Comparison of ENCODE assay signal across 1 mouse cellular context in genomic region chr15:80083276-80083731, GRCm38 (mm10).
A peak's percentile ranks its signal among the peaks of the same experiment; 100 is the strongest.
TF ChIP-seq lines count a peak whose summit lies in the region.

No protein-coding gene starts in this region.

TF ChIP-seq in CH12.LX, 34 proteins besides CTCF, POLR2A, EP300 and RAD21:
- TF ChIP-seq RCOR1 (conservative IDR thresholded peaks at IDR 0.05; ENCODE audit: low read depth, low read length) (0 out of 2 replicates have a peak, but pooled peaks have one; percentile 62), KAT2A (IDR thresholded peaks at IDR 0.05; ENCODE audit: insufficient replicate concordance, low read length) (peak; percentile 91; the same call in 1 of the 2 replicates), NELFE (IDR thresholded peaks at IDR 0.05; ENCODE audit: low read depth, low read length) (peak; percentile 100), JUN (IDR thresholded peaks at IDR 0.05; ENCODE audit: insufficient read depth, low read depth, low read length) (no peak; the same call in 1 of the 2 replicates), MYC (IDR thresholded peaks at IDR 0.05; ENCODE audit: low read depth, low read length) (peak; percentile 92; the same call in 1 of the 2 replicates), MEF2A (IDR thresholded peaks at IDR 0.05; ENCODE audit: borderline replicate concordance, low read depth, low read length) (peak; percentile 86), BHLHE40 (IDR thresholded peaks at IDR 0.05; ENCODE audit: low read depth, low read length) (peak; percentile 68), ZC3H11A (IDR thresholded peaks at IDR 0.05; ENCODE audit: low read depth, low read length) (no peak), TBP (conservative IDR thresholded peaks at IDR 0.05; ENCODE audit: low read depth, low read length) (peak; percentile 99), UBTF (IDR thresholded peaks at IDR 0.05; ENCODE audit: low read depth, low read length) (no peak), ZMIZ1 (IDR thresholded peaks at IDR 0.05; ENCODE audit: low read depth, low read length) (peak; percentile 100), USF1 (IDR thresholded peaks at IDR 0.05; ENCODE audit: low read depth, low read length) (no peak), USF2 (conservative IDR thresholded peaks at IDR 0.05; ENCODE audit: low read depth, low read length) (no peak), MAFK (IDR thresholded peaks at IDR 0.05; ENCODE audit: insufficient replicate concordance, low read length) (peak; percentile 40; the same call in 1 of the 2 replicates), E2F4 (IDR thresholded peaks at IDR 0.05; ENCODE audit: insufficient replicate concordance, low read depth, low read length) (peak; percentile 100), GABPA (IDR thresholded peaks at IDR 0.05; ENCODE audit: insufficient replicate concordance, low read depth, low read length) (peak; percentile 28; the same call in 1 of the 2 replicates), HCFC1 (IDR thresholded peaks at IDR 0.05; ENCODE audit: low read depth, low read length) (peak; percentile 90), ETS1 (conservative IDR thresholded peaks at IDR 0.05; ENCODE audit: low read depth, low read length) (no peak; the same call in 1 of the 2 replicates), TCF12 (IDR thresholded peaks at IDR 0.05; ENCODE audit: low read depth, low read length) (peak; percentile 98), MAZ (IDR thresholded peaks at IDR 0.05; ENCODE audit: low read depth, low read length) (no peak; the same call in 1 of the 2 replicates), IRF4 (IDR thresholded peaks at IDR 0.05; ENCODE audit: low read depth, low read length) (peak; percentile 61; the same call in 1 of the 2 replicates), SMC3 (IDR thresholded peaks at IDR 0.05; ENCODE audit: low read depth, low read length) (no peak), JUND (conservative IDR thresholded peaks at IDR 0.05; ENCODE audit: low read depth, low read length) (peak; percentile 66; the same call in 1 of the 2 replicates), NRF1 (IDR thresholded peaks at IDR 0.05; ENCODE audit: low read depth, low read length) (peak; percentile 58), CHD1 (IDR thresholded peaks at IDR 0.05; ENCODE audit: low read depth, low read length) (no peak; the same call in 1 of the 2 replicates), ZNF384 (IDR thresholded peaks at IDR 0.05; ENCODE audit: low read depth, low read length) (no peak), PAX5 (IDR thresholded peaks at IDR 0.05; ENCODE audit: low read length) (no peak), MXI1 (IDR thresholded peaks at IDR 0.05; ENCODE audit: low read depth, low read length) (peak; percentile 84; the same call in 1 of the 2 replicates), MAX (IDR thresholded peaks at IDR 0.05; ENCODE audit: low read length) (peak; percentile 85), ZKSCAN1 (IDR thresholded peaks at IDR 0.05; ENCODE audit: borderline replicate concordance, low read depth, low read length) (no peak), CHD2 (IDR thresholded peaks at IDR 0.05; ENCODE audit: low read length) (peak; percentile 77; the same call in 1 of the 2 replicates), SIN3A (IDR thresholded peaks at IDR 0.05; ENCODE audit: low read length) (peak; percentile 82; the same call in 1 of the 2 replicates), POLR2AphosphoS2 (IDR thresholded peaks at IDR 0.05; ENCODE audit: low read depth, low read length) (peak; percentile 99), ELF1 (IDR thresholded peaks at IDR 0.05; ENCODE audit: low read depth, low read length) (peak; percentile 81)
